8 mouse cellular contexts compared by ENCODE assay signal in genomic region chr11:105943133-105944102, GRCm38 (mm10). TPM values are rescaled to one million over a fixed set of nuclear protein-coding genes. Genes with fewer than 3 reads are reported as not detected.
DNase-seq lines count a peak whose midpoint lies in the region; ATAC-seq and TF ChIP-seq lines count a peak whose summit lies in the region.

No protein-coding gene starts in this region.

- no peaks in the 10 kb centered on the region for H3K9me3 ChIP-seq in embryonic facial prominence, embryonic 15.5 days (replicated peaks)
- H3K9me3 ChIP-seq in hindbrain, embryonic 11.5 days (ENCODE audit: control insufficient read depth, low read length) = no peaks in the 10 kb centered on the region
- H3K9me3 ChIP-seq in limb, embryonic 15.5 days = no peaks in the 10 kb centered on the region
- H3K9me3 ChIP-seq in midbrain, postnatal 0 days (ENCODE audit: low read length) = no peaks in the 10 kb centered on the region

- H3K79me3 ChIP-seq in C2C12 (ENCODE audit: low read depth) = no peaks in the 10 kb centered on the region

- H3K36me3 ChIP-seq in C2C12 (ENCODE audit: control insufficient read depth, insufficient read depth) = no peaks in the 10 kb centered on the region
- H3K36me3 ChIP-seq in embryonic facial prominence, embryonic 15.5 days = no peaks in the 10 kb centered on the region
- H3K36me3 ChIP-seq in hindbrain, embryonic 11.5 days (ENCODE audit: control insufficient read depth, insufficient read depth, low read length) = no peaks in the 10 kb centered on the region
- H3K36me3 ChIP-seq in limb, embryonic 15.5 days = no peaks in the 10 kb centered on the region
- no peaks in the 10 kb centered on the region; the same call in 1 of the 2 replicates for H3K36me3 ChIP-seq in midbrain, postnatal 0 days (ENCODE audit: insufficient read depth, low read length)

- no peaks in the 10 kb centered on the region for H3K27me3 ChIP-seq in C2C12 (ENCODE audit: control insufficient read depth, insufficient read depth, insufficient read length)
- H3K27me3 ChIP-seq in embryonic facial prominence, embryonic 15.5 days = peaks cover 18% of the 10 kb centered on the region
- no peaks in the 10 kb centered on the region for H3K27me3 ChIP-seq in hindbrain, embryonic 11.5 days (ENCODE audit: control insufficient read depth, insufficient read depth, low read length)
- H3K27me3 ChIP-seq in limb, embryonic 15.5 days = no peaks in the 10 kb centered on the region; the same call in 1 of the 2 replicates
- no peaks in the 10 kb centered on the region; the same call in 1 of the 2 replicates for H3K27me3 ChIP-seq in midbrain, postnatal 0 days (ENCODE audit: insufficient read depth, low read length)

- H3K4me2 ChIP-seq in embryonic facial prominence, embryonic 15.5 days (replicated peaks) = peak overlapping the region; percentile 96
- peak overlapping the region; percentile 95 for H3K4me2 ChIP-seq in hindbrain, embryonic 11.5 days (replicated peaks; ENCODE audit: low read depth, low read length)
- peak overlapping the region; percentile 98 for H3K4me2 ChIP-seq in limb, embryonic 15.5 days
- peak overlapping the region; percentile 83 for H3K4me2 ChIP-seq in midbrain, postnatal 0 days (ENCODE audit: low read depth, low read length, poor library complexity, severe bottlenecking)

- H3K27ac ChIP-seq in embryonic facial prominence, embryonic 15.5 days (replicated peaks) = peak overlapping the region; percentile 65; the same call in 1 of the 2 replicates
- H3K27ac ChIP-seq in hindbrain, embryonic 11.5 days (ENCODE audit: low read depth, low read length) = no peak overlapping the region
- peak overlapping the region; percentile 65 for H3K27ac ChIP-seq in limb, embryonic 15.5 days
- H3K27ac ChIP-seq in midbrain, postnatal 0 days (ENCODE audit: low read depth, low read length) = peak overlapping the region; percentile 70

- H3K9ac ChIP-seq in embryonic facial prominence, embryonic 15.5 days = peak overlapping the region; percentile 47
- H3K9ac ChIP-seq in hindbrain, embryonic 11.5 days (ENCODE audit: low read depth, low read length) = peak overlapping the region; percentile 64
- H3K9ac ChIP-seq in limb, embryonic 15.5 days = peak overlapping the region; percentile 50
- H3K9ac ChIP-seq in midbrain, postnatal 0 days (replicated peaks; ENCODE audit: low read length, poor library complexity, severe bottlenecking) = peak overlapping the region; percentile 67

- DNase-seq in ZHBTc4 (ENCODE audit: low read depth, low spot score) = peak; percentile 78
- DNase-seq in hindbrain, embryonic 11.5 days (ENCODE audit: low spot score) = peak; percentile 48
- DNase-seq in midbrain, postnatal 0 days (ENCODE audit: low spot score) = peak; percentile 52
- no peak for DNase-seq in layer of hippocampus, adult 9-10 months (ENCODE audit: low spot score)

- H3K4me1 ChIP-seq in embryonic facial prominence, embryonic 15.5 days = peaks cover 16% of the 10 kb centered on the region
- no peaks in the 10 kb centered on the region; the same call in 1 of the 2 replicates for H3K4me1 ChIP-seq in hindbrain, embryonic 11.5 days (replicated peaks; ENCODE audit: control insufficient read depth, insufficient read depth, low read length)
- H3K4me1 ChIP-seq in limb, embryonic 15.5 days = peaks cover 24% of the 10 kb centered on the region
- peaks cover 10% of the 10 kb centered on the region for H3K4me1 ChIP-seq in midbrain, postnatal 0 days (ENCODE audit: insufficient read depth, low read length)

- peak overlapping the region; percentile 55 for H3ac ChIP-seq in C2C12 (ENCODE audit: control insufficient read depth, insufficient read length, low read depth)

- WGBS in embryonic facial prominence, embryonic 15.5 days = 6% methylated on average over 47 of the region's 47 CpGs
- WGBS in hindbrain, embryonic 11.5 days = 6% methylated on average over 47 of the region's 47 CpGs
- 6% methylated on average over 47 of the region's 47 CpGs for WGBS in limb, embryonic 15.5 days
- WGBS in midbrain, postnatal 0 days = 6% methylated on average over 41 of the region's 47 CpGs

- H3K4me3 ChIP-seq in C2C12 (ENCODE audit: insufficient read depth, poor library complexity, severe bottlenecking) = peak overlapping the region; percentile 28
- H3K4me3 ChIP-seq in embryonic facial prominence, embryonic 15.5 days (replicated peaks) = peak overlapping the region; percentile 58
- peak overlapping the region; percentile 60 for H3K4me3 ChIP-seq in hindbrain, embryonic 11.5 days (ENCODE audit: low read depth, low read length)
- H3K4me3 ChIP-seq in limb, embryonic 15.5 days = peak overlapping the region; percentile 60
- H3K4me3 ChIP-seq in midbrain, postnatal 0 days (ENCODE audit: low read depth, low read length) = peak overlapping the region; percentile 70

- peak; percentile 35 for ATAC-seq in embryonic facial prominence, embryonic 15.5 days (ENCODE audit: insufficient number of reproducible peaks, low FRiP score, low TSS enrichment, low read depth)
- ATAC-seq in hindbrain, embryonic 11.5 days (ENCODE audit: low FRiP score) = peak; percentile 49
- no peak for ATAC-seq in limb, embryonic 15.5 days (ENCODE audit: insufficient number of reproducible peaks, low FRiP score, low TSS enrichment, low read depth)
- ATAC-seq in midbrain, postnatal 0 days (ENCODE audit: low FRiP score) = peak; percentile 42
- no peak for ATAC-seq in activated CD4-positive, CD25-positive, alpha-beta regulatory T cell, adult 4 months

- no peaks in the 10 kb centered on the region for H3K79me2 ChIP-seq in C2C12 (ENCODE audit: control insufficient read depth, insufficient read depth)

- TF ChIP-seq CTCF in C2C12 (IDR thresholded peaks at IDR 0.05; ENCODE audit: control insufficient read depth, insufficient read depth, insufficient read length) = no peak
- TF ChIP-seq CTCF in midbrain, postnatal 0 days (IDR thresholded peaks at IDR 0.05) = no peak

TF ChIP-seq in C2C12, 6 proteins besides CTCF, POLR2A, EP300 and RAD21:
- no peak for TF ChIP-seq CEBPB (IDR thresholded peaks at IDR 0.05; ENCODE audit: low read depth)
- no peak for TF ChIP-seq MAX (IDR thresholded peaks at IDR 0.05)
- TF ChIP-seq MYOG (IDR thresholded peaks at IDR 0.05; ENCODE audit: control insufficient read depth, extremely low read depth, insufficient read length) = no peak
- TF ChIP-seq FOSL1 (IDR thresholded peaks at IDR 0.05; ENCODE audit: insufficient read depth, low read length, poor library complexity, severe bottlenecking) = no peak
- no peak for TF ChIP-seq USF1 (IDR thresholded peaks at IDR 0.05; ENCODE audit: low read depth)
- TF ChIP-seq MYOD1 (IDR thresholded peaks at IDR 0.05; ENCODE audit: control insufficient read depth, insufficient read length, low read depth) = no peak

RNA-seq across cellular contexts. Expression of gene Cyb561, which starts 9.7 kb away (rescaled TPM):
- polyA plus RNA-seq in C2C12 (2012; fragmentation: generic; extraction: Trizol) = 2.7 TPM
- 29.5 and 34.6 TPM in 2 replicates for polyA plus RNA-seq in embryonic facial prominence, embryonic 15.5 days (2015; fragmentation: Nextera tagmentation; extraction: Ambion mirVana)
- 17.6 and 20.9 TPM in 2 replicates for polyA plus RNA-seq in hindbrain, embryonic 11.5 days (2014; fragmentation: Nextera tagmentation; extraction: Ambion mirVana)
- 24.0 and 25.7 TPM in 2 replicates for polyA plus RNA-seq in limb, embryonic 15.5 days (2015; fragmentation: Nextera tagmentation; extraction: Ambion mirVana)
- 64.2 and 69.7 TPM in 2 replicates for total RNA-seq in midbrain, postnatal 0 days (2014; rRNA removed)
- polyA plus RNA-seq in midbrain, postnatal 0 days (2015; fragmentation: Nextera tagmentation; extraction: Ambion mirVana) = 76.7 and 79.6 TPM in 2 replicates
- polyA plus RNA-seq in activated CD4-positive, CD25-positive, alpha-beta regulatory T cell, adult 4 months (2017; shearing (Covaris generic)) = 1 to 10 TPM in 1 of 2 experiments, under 1 TPM in 1; 0.63 to 1.4 TPM

RNA-seq across cellular contexts. Expression of gene Ace, which starts 24.3 kb away (rescaled TPM):
- 1.3 TPM for polyA plus RNA-seq in C2C12 (2012; fragmentation: generic; extraction: Trizol)
- polyA plus RNA-seq in embryonic facial prominence, embryonic 15.5 days (2015; fragmentation: Nextera tagmentation; extraction: Ambion mirVana) = 1.0 and 1.3 TPM in 2 replicates
- 0.46 and 0.53 TPM in 2 replicates for polyA plus RNA-seq in hindbrain, embryonic 11.5 days (2014; fragmentation: Nextera tagmentation; extraction: Ambion mirVana)
- 1.0 and 1.8 TPM in 2 replicates for polyA plus RNA-seq in limb, embryonic 15.5 days (2015; fragmentation: Nextera tagmentation; extraction: Ambion mirVana)
- total RNA-seq in midbrain, postnatal 0 days (2014; rRNA removed) = 25.1 and 27.0 TPM in 2 replicates
- 10.0 and 10.1 TPM in 2 replicates for polyA plus RNA-seq in midbrain, postnatal 0 days (2015; fragmentation: Nextera tagmentation; extraction: Ambion mirVana)
- polyA plus RNA-seq in activated CD4-positive, CD25-positive, alpha-beta regulatory T cell, adult 4 months (2017; shearing (Covaris generic)) = under 1 TPM in 1 of 2 experiments, not detected in 1; 0.11 TPM

RNA-seq across cellular contexts. Expression of gene Ace3, which starts 51.1 kb away (rescaled TPM):
- polyA plus RNA-seq in C2C12 (2012; fragmentation: generic; extraction: Trizol) = not detected
- not detected in 2 replicates for polyA plus RNA-seq in embryonic facial prominence, embryonic 15.5 days (2015; fragmentation: Nextera tagmentation; extraction: Ambion mirVana)
- polyA plus RNA-seq in hindbrain, embryonic 11.5 days (2014; fragmentation: Nextera tagmentation; extraction: Ambion mirVana) = not detected in 2 replicates
- polyA plus RNA-seq in limb, embryonic 15.5 days (2015; fragmentation: Nextera tagmentation; extraction: Ambion mirVana) = not detected in 2 replicates
- not detected in 2 replicates for total RNA-seq in midbrain, postnatal 0 days (2014; rRNA removed)
- polyA plus RNA-seq in midbrain, postnatal 0 days (2015; fragmentation: Nextera tagmentation; extraction: Ambion mirVana) = 0.07 TPM in 1 of 2 replicates, not detected in the other
- polyA plus RNA-seq in activated CD4-positive, CD25-positive, alpha-beta regulatory T cell, adult 4 months (2017; shearing (Covaris generic)) = not detected

Comparison
In these comparisons a context has a peak if more than half of its experiments do, and no peak if none do; other contexts are left out.
1. ATAC-seq: peak in embryonic facial prominence, embryonic 15.5 days (single experiment), hindbrain, embryonic 11.5 days (single experiment) and midbrain, postnatal 0 days (single experiment); none in limb, embryonic 15.5 days (single experiment) and activated CD4-positive, CD25-positive, alpha-beta regulatory T cell, adult 4 months (single experiment).
2. Peak in every context shown above with its lines, with median percentiles within 50 percentile points of each other: H3K4me3 ChIP-seq, H3K4me2 ChIP-seq and H3K9ac ChIP-seq.